Mouse (Mus musculus) right cerebral cortex, adult 18-20 months (tissue): ENCODE measurements around the gene Gna12.

Experiments used
- DNase-seq: peaks from one replicate; pipeline ENCODE4 v3.0.0; 2022; ENCODE audit warnings: mixed read lengths

Gene Gna12

DNA sequence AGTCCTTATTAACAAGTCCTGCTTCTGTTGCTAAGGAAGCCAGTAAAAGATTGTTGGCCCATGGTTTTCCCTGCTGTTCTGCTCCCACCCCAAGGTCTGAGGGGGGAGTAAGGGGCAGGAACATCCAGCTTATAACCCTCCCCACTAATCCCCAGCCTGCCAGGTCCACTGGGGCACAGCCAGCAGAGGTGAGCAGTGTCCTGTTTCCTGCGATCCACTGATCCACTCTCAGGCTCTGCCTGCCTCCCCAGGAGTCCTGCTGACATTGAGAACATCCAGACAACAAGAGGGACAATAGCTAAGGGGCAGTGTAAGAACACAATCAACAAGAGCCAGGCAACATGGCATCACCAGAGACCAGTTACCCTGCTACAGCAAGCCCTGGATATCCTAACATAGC, 3.4 kb downstream of the Gna12 start:
- no peak for DNase-seq

DNA sequence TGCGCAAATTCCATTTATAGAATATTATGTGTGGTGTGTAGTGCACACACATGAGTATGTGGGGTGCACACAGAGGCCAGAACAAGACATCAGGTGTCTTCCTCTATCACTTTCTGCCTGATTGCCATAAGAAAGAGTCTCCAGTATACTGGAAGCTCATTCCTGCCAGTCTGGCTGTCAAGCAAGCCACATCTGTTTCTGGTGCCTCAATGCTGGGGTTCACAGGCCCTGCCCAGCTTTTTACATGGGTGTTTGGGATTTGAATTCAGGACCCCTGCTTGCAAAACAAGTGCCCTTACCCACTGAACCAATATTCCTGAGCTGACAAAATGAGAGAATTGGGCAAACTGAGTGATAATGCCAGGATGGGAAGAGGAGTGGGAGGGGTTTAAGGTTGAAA, 4.1 kb downstream of the Gna12 start:
- no peak for DNase-seq

DNA sequence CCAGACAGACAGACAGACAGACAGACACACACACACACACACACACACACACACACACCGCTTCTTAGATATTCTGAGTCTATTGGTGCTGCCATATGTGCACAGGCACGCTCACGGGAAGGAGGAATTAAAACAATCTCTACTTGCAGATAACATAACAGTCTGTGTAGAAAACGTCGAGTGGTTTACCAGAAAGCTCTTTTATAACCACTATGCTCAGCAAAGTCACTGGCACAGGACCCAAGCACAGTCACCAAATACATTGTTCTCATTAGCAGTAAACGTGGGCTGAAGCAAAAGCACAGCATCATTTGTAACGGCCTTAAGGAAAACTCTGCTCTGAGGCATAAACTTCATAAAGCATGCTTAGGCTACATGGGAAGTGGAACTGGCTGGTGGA, 6.1 kb downstream of the Gna12 start:
- DNase-seq = no peak

- no peak for DNase-seq
Measured at GRCm38 (mm10) chr5:140823386-140823785, 6.8 kb downstream of the Gna12 start.

GRCm38 (mm10) chr5:140821951-140822350, 8.3 kb downstream of the Gna12 start:
- peak; percentile 33 for DNase-seq

GRCm38 (mm10) chr5:140820539-140820938, 9.7 kb downstream of the Gna12 start:
- DNase-seq = no peak

DNA sequence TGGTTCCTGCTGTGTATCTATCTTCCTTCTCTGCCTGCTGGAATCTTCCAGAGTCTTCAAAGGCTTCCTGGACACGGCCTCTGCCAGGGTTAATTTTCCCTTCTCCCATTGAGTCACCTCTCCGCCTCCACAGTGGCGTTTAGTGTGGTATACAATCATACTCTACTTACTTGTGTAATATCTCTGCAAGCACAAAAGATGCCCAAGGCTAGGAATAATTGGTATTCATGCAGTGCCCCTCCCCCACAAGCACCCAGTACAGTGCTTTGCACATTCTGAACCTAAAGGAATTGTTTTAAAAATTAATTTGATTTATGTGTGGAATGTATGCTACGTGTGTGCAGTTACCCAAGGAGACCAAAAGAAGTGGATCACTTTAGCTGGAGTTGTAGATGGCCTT, 10.6 kb downstream of the Gna12 start:
- DNase-seq = no peak

DNA sequence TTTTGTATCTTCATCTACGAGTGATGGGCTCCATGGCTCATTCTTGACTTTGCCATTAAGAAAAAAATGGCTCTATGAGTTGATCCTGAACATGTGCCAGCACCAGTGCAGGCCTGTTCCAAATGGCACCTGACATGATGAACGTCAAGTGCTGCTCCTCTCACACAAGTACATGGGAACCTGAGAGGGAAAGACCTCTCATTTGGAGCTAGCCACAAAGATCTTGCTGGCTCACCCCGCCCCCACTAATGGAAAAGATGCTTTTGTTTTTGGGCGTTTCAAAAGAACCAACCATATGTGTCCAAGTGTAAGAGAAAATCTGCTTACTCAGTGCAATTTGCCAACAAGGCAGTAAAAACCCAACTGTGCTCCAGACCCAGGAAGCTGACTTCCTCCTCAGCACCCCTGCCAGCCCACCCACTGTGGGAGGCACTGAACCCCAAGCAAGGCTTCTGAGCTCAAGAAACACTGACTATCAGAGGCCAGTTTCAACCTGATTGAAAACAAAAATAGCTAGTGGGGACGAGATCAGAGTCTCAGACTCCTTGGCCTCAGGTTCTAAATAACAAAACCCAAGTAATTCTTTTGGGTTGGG, 11.7 kb downstream of the Gna12 start:
- DNase-seq = no peak

- DNase-seq = no peak
Measured at GRCm38 (mm10) chr5:140816950-140817568, 13.2 kb downstream of the Gna12 start.

DNA sequence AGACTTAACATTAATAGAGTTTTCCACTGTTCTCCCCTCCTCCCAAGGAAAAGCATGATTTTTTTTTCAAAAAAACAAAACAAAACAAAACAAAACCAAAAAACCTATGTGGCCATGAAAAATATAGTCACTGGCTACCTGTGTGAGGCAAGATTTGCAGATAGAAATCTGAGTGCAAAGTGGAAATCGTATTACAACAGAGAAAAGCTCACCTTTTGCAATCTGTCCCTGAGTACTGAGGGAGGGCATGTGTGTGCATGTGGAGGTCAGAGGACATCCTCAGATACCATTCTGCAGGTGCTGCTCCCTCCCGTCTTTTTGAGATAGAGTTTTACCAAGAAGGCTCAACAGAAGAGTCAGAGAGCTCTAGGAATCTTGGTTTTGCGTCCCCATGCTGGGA, 14.2 kb downstream of the Gna12 start:
- no peak for DNase-seq

DNA sequence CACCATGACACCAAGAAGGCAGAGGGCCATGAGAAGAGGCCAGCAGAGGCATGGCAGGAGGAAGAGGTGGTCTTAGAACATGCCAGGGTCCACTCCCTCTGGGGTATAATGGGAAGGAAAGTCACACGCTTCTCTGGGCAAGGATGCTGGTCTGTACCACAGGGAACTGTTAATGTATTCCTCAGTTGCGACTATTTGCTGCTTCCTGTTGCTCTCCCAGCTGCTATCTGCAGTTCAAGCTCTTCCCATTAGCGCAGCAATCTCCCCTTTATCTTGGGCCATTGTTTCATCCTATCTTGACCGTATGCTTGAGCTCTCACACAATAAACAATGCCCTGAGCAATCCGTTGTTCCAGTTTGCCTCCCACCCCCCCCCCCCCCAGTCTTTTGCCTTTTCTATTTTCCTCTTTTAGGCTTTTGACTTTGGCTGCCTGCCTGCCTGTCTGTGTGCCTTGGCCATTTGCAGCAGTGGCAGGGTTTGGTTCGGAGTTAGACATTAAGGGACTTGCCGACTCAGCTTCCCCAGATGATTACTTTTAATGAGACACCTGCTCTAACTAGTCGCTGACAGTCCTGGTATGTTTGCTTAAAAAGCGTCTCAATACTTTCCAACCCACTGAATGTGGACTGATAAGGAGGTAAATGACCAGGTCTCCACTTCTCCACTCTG, 15.0 kb downstream of the Gna12 start:
- DNase-seq = no peak

DNA sequence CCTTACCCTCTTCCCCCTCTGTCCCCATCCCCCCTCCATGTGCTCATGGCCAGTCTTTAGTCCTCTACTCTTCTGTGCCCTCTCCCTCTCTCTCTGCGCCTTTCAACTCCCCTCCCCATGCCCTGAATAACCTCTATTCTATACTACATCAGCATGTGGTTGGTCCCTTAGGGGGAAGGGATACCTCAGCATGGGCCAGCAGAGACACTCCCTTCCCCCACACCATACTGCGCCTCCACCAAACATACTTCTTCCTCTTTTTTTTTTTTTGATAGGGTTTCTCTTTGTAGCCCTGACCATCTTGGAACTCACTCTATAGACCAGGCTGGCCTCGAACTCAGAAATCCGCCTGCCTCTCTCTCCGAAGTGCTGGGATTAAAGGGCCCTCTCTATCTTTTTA, 15.8 kb downstream of the Gna12 start:
- DNase-seq = no peak

- DNase-seq = no peak
Measured at GRCm38 (mm10) chr5:140812699-140813098, 17.5 kb downstream of the Gna12 start.

DNA sequence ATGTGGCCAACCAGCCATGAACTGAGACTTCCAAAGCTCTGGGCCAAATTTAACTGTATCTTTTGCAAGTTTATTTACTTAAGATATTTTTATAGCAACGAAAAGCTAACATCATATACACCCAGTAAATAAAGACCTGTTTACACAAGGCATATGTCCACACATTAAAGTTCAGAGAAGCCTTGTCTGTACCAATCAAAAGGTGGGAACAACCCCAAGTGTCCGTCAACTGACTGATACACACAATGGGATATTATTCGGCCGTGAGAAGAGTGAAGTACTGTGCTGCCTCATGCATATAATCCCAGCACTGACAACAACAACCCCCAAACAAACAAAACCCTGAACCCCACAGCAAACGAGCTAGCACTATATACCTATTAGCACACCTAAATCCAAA, 18.2 kb downstream of the Gna12 start:
- no peak for DNase-seq

DNA sequence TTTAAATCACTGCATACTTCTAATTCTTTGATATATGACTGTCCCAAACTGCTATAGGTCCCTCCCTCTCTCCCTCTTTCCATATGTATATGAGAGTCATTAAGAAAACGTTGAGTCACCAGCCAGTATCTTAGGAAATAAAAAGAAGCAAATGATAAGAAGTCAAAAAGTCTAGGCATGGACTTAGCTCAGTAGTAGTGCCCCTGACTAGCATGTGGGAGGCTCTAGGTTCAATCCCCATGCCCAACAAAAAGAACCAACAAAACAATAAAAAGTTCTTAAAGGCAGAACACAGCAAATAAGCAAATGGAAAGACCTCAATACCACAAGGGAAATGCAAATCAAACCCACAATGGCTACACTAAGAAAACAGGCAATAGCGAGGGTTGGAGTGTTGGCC, 18.8 kb downstream of the Gna12 start:
- DNase-seq = no peak

GRCm38 (mm10) chr5:140806939-140807338, 23.3 kb downstream of the Gna12 start:
- no peak for DNase-seq

GRCm38 (mm10) chr5:140806252-140806651, 24.0 kb downstream of the Gna12 start:
- no peak for DNase-seq

GRCm38 (mm10) chr5:140801782-140802181, 28.4 kb downstream of the Gna12 start:
- no peak for DNase-seq

DNA sequence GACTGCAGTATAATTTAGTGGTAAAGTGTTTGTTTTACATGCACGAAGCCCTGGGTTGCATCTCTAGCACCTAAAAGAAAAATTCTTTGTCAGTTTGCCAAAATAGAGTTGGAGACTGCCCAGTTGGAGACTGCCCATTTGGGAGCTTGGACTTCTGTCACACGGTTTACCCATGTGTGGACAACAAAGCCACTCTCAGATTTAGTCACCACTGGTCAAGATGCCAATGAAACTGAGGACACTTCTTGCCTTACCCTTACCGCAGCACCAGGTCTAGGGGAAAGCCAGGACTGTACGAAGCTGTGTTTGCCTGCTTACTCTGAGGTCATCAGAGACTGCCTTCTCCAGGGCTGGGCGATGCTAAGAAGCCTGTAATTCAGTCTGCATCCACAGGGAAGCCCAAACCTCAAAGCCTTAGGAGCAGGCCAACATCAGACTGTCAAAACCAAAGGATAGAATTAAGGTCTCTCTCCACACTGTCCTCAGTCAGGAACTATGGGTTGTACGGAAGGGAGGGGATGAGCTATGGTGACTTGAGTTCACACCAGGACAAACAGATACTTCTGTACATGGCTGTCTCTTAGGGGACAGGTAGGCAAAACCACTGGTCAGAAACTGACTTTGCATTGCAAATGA, 29.8 kb downstream of the Gna12 start:
- no peak for DNase-seq

DNA sequence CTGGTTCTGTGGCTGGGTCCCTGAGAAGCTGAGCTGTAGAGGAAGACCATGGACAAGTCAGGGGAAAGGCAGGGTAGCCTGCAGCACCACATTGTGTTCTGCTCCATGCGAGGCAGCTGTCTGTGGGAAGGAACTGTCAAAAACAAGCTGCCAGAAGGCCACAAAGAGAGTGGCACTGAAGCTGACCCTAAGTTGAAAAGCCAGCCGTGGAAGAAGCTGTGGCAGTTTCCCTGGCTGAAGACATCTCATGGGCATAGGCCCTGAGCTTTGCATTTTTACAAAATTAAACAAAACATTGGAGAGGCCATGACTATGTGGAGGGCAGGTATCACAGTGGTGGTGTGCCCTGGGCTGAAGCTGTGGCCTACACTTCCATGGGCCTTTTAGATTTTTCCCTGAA, 31.0 kb downstream of the Gna12 start:
- no peak for DNase-seq

- no peak for DNase-seq
Measured at GRCm38 (mm10) chr5:140798775-140799174, 31.5 kb downstream of the Gna12 start.

GRCm38 (mm10) chr5:140798158-140798557, 32.1 kb downstream of the Gna12 start:
- peak; percentile 34 for DNase-seq

- DNase-seq = no peak
Measured at GRCm38 (mm10) chr5:140796051-140796450, 34.2 kb downstream of the Gna12 start.

DNA sequence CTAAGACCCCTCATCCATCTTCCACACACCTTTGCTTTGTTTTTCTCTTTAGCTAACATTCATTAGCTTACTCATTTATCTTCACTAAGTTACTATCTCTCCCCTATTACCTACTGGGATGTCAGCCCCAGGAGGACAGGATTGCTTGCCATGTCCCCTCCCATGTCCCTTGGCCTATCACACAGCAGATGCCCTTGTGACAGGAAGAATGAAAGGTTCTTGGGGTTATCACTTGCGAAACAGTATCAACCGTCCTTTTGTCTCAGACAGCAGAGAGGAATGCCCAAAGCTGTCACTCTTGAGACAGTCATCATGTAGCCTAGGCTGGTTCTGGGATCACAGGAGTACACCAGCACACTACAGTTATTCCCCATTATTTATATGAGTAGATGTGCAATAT, 35.1 kb downstream of the Gna12 start:
- DNase-seq = no peak
